Mouse (Mus musculus): Measurements from ENCODE around the gene Serpinh1. TPM values are rescaled to one million over a fixed set of nuclear protein-coding genes. Genes with fewer than 3 reads are reported as not detected.

Gene Serpinh1
- polyA plus RNA-seq, 1 experiment from 2014 or later = 474 TPM

GRCm38 (mm10) chr7:99328847-99329246 is 24.2 kb downstream of the Serpinh1 start:
- H3K9me3 ChIP-seq (ENCODE audit: control insufficient read depth, low read depth, low read length) = no peaks in the 10 kb centered on the region
- H3K27me3 ChIP-seq (ENCODE audit: control insufficient read depth, insufficient read depth, low read length) = no peaks in the 10 kb centered on the region
- no peak overlapping the region for H3K4me2 ChIP-seq (replicated peaks; ENCODE audit: low read depth, low read length)
- no peak overlapping the region for H3K27ac ChIP-seq (ENCODE audit: low read length)
- H3K4me1 ChIP-seq (ENCODE audit: control insufficient read depth, insufficient read depth, low read length) = peaks cover 5% of the 10 kb centered on the region; the same call in 1 of the 2 replicates
- H3K36me3 ChIP-seq (ENCODE audit: control insufficient read depth, insufficient read depth, low read length) = no peaks in the 10 kb centered on the region
- no peak for ATAC-seq (ENCODE audit: insufficient number of reproducible peaks, insufficient read depth, low FRiP score, low read depth)
- H3K9ac ChIP-seq (replicated peaks; ENCODE audit: low read depth, low read length) = no peak overlapping the region
- no peak overlapping the region for H3K4me3 ChIP-seq (ENCODE audit: low read depth, low read length)
- 66% methylated on average over 4 of the region's 4 CpGs for WGBS

DNA sequence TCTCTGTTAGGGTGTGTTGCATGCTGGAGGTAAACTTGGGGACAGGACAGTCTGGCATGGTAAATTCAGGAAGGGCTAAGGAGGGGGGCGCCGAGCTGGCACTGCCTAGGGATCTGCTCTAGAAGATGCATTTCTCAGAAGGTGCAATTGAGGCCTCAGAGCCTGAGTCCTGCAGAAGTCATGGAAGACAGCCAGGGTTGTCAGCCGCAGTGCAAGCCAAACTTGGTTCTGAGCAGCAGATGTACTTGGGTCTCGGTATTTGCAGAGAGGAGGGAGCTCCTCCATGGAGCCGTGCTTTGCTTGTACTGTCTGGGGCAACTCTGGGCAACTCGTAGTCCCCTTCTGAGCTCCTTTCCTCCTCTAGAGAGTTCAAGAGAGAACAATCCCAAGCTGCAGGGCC is 26.9 kb downstream of the Serpinh1 start:
- Histone ChIP-seq H3K4me2 (replicated peaks; ENCODE audit: low read depth, low read length) (no peak overlapping the region), H3K9me3 (ENCODE audit: control insufficient read depth, low read depth, low read length) (no peaks in the 10 kb centered on the region), H3K4me1 (ENCODE audit: control insufficient read depth, insufficient read depth, low read length) (peaks cover 5% of the 10 kb centered on the region; the same call in 1 of the 2 replicates), H3K4me3 (ENCODE audit: low read depth, low read length) (no peak overlapping the region), H3K36me3 (ENCODE audit: control insufficient read depth, insufficient read depth, low read length) (no peaks in the 10 kb centered on the region), H3K27ac (ENCODE audit: low read length) (no peak overlapping the region), H3K9ac (replicated peaks; ENCODE audit: low read depth, low read length) (0 out of 2 replicates have a peak overlapping the region, but pooled peaks have one; percentile 6), H3K27me3 (ENCODE audit: control insufficient read depth, insufficient read depth, low read length) (no peaks in the 10 kb centered on the region)
- ATAC-seq (ENCODE audit: insufficient number of reproducible peaks, insufficient read depth, low FRiP score, low read depth) = no peak
- WGBS = 57% methylated on average over 6 of the region's 6 CpGs

DNA sequence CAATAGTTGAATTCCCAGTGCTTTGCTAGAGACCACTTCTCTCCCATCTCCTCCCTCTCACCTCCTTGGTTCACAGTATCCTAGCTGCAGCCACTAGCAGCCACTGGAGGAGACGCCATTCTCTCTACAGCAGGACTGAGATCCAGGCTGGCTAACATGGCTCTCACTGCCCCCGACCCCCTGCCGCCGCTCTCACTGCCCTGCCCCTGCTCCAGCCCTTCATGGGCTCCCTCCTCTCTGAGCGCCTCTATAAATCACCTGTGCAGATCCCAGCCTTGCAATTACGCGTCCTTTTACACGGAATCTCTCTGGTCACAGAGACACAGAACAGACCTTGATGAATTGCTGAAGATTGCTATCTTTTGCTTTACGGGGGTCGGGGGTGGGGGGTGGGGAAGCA is 28.2 kb downstream of the Serpinh1 start:
- ATAC-seq (ENCODE audit: insufficient number of reproducible peaks, insufficient read depth, low FRiP score, low read depth) = no peak
- 7% methylated on average over 10 of the region's 10 CpGs for WGBS
- no peak overlapping the region for H3K4me2 ChIP-seq (replicated peaks; ENCODE audit: low read depth, low read length)
- peaks cover 10% of the 10 kb centered on the region for H3K4me1 ChIP-seq (ENCODE audit: control insufficient read depth, insufficient read depth, low read length)
- no peak overlapping the region for H3K9ac ChIP-seq (replicated peaks; ENCODE audit: low read depth, low read length)
- H3K27me3 ChIP-seq (ENCODE audit: control insufficient read depth, insufficient read depth, low read length) = no peaks in the 10 kb centered on the region
- no peak overlapping the region for H3K27ac ChIP-seq (ENCODE audit: low read length)
- H3K4me3 ChIP-seq (ENCODE audit: low read depth, low read length) = no peak overlapping the region
- H3K9me3 ChIP-seq (ENCODE audit: control insufficient read depth, low read depth, low read length) = no peaks in the 10 kb centered on the region
- no peaks in the 10 kb centered on the region for H3K36me3 ChIP-seq (ENCODE audit: control insufficient read depth, insufficient read depth, low read length)

DNA sequence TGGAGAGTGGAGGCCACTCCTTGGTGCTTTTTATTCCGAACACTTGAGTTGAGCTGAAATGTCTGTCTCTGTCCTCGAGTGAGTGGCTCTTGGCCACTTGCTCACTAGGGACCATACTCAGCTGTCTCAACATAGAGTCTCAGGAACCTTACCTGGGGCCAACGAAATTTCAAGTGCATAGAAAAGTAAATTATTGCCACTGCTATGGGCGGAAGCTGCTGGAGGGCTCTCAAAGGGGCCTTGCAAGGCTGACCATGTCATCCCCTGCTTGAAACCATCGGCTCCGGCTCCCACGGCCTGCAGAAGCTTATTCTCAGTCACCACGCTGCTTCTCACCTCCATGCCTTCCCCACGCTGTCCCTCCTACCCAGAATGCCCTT is 29.7 kb downstream of the Serpinh1 start:
- H3K27me3 ChIP-seq (ENCODE audit: control insufficient read depth, insufficient read depth, low read length) = no peaks in the 10 kb centered on the region
- H3K9ac ChIP-seq (replicated peaks; ENCODE audit: low read depth, low read length) = no peak overlapping the region
- H3K4me1 ChIP-seq (ENCODE audit: control insufficient read depth, insufficient read depth, low read length) = peaks cover 10% of the 10 kb centered on the region
- ATAC-seq (ENCODE audit: insufficient number of reproducible peaks, insufficient read depth, low FRiP score, low read depth) = no peak
- H3K9me3 ChIP-seq (ENCODE audit: control insufficient read depth, low read depth, low read length) = no peaks in the 10 kb centered on the region
- H3K4me3 ChIP-seq (ENCODE audit: low read depth, low read length) = no peak overlapping the region
- H3K27ac ChIP-seq (ENCODE audit: low read length) = no peak overlapping the region
- H3K4me2 ChIP-seq (replicated peaks; ENCODE audit: low read depth, low read length) = no peak overlapping the region
- WGBS = 83% methylated on average over 9 of the region's 9 CpGs
- H3K36me3 ChIP-seq (ENCODE audit: control insufficient read depth, insufficient read depth, low read length) = no peaks in the 10 kb centered on the region

DNA sequence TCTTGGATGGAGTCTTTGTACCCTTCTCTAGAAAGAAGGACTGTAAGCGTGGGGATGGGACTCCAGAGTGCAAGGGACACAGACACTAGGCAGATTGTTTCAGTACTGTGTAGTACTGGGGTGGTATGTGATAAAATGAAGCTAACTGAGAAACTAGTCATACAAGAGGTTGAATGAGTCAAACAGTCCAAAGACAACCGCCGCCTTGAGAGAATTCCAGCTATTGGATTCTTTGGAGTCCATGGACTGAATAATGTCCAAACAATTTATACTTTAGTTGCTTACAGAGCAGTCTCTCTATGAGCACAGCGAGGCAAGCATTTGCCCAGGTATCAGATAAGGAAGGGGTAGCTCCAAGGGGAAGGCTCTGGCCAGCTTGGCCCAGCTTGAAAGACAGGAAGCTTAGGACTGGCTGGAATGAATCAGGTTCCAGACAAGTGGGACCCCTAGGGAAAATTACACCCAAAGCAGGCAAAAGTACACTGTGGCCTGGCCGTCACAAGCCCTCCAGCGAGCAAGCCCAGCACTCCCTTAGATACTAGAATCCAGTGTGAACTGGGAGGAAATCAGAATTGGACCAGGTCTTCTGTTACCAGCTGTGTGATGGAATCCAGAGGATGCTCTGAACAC is 30.2 kb downstream of the Serpinh1 start:
- Histone ChIP-seq H3K27me3 (ENCODE audit: control insufficient read depth, insufficient read depth, low read length) (no peaks in the 10 kb centered on the region), H3K36me3 (ENCODE audit: control insufficient read depth, insufficient read depth, low read length) (no peaks in the 10 kb centered on the region), H3K9me3 (ENCODE audit: control insufficient read depth, low read depth, low read length) (no peaks in the 10 kb centered on the region), H3K4me1 (ENCODE audit: control insufficient read depth, insufficient read depth, low read length) (peaks cover 10% of the 10 kb centered on the region), H3K27ac (ENCODE audit: low read length) (no peak overlapping the region), H3K4me2 (replicated peaks; ENCODE audit: low read depth, low read length) (no peak overlapping the region), H3K4me3 (ENCODE audit: low read depth, low read length) (no peak overlapping the region), H3K9ac (replicated peaks; ENCODE audit: low read depth, low read length) (no peak overlapping the region)
- ATAC-seq (ENCODE audit: insufficient number of reproducible peaks, insufficient read depth, low FRiP score, low read depth) = no peak
- WGBS = 81% methylated on average over 6 of the region's 6 CpGs

DNA sequence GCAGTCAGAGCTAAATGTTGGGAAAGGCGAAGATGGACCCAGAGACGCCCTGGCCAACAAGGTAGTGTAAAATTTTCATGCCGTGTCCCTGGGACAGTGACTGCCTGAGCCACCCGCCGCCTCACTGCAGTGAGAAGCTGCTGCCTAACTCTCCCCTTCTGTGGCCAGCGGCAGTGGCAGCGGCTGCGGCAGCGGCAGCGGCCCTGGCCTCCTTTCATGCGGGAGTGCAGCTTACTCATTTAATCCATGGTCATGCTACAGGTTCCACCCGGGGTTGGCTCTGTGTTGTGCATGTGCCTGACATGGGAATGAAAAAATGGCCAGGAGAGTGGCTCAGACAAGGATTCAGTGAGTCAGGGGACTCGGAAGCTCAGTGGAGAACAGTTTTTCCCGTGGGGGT is 32.5 kb downstream of the Serpinh1 start:
- Histone ChIP-seq H3K4me3 (ENCODE audit: low read depth, low read length) (no peak overlapping the region), H3K4me2 (replicated peaks; ENCODE audit: low read depth, low read length) (no peak overlapping the region), H3K9ac (replicated peaks; ENCODE audit: low read depth, low read length) (no peak overlapping the region), H3K9me3 (ENCODE audit: control insufficient read depth, low read depth, low read length) (no peaks in the 10 kb centered on the region), H3K4me1 (ENCODE audit: control insufficient read depth, insufficient read depth, low read length) (peaks cover 5% of the 10 kb centered on the region; the same call in 1 of the 2 replicates), H3K36me3 (ENCODE audit: control insufficient read depth, insufficient read depth, low read length) (no peaks in the 10 kb centered on the region), H3K27me3 (ENCODE audit: control insufficient read depth, insufficient read depth, low read length) (no peaks in the 10 kb centered on the region), H3K27ac (ENCODE audit: low read length) (no peak overlapping the region)
- WGBS = 34% methylated on average over 14 of the region's 14 CpGs
- ATAC-seq (ENCODE audit: insufficient number of reproducible peaks, insufficient read depth, low FRiP score, low read depth) = no peak

- Histone ChIP-seq H3K27ac (ENCODE audit: low read length) (no peak overlapping the region), H3K36me3 (ENCODE audit: control insufficient read depth, insufficient read depth, low read length) (no peaks in the 10 kb centered on the region), H3K9me3 (ENCODE audit: control insufficient read depth, low read depth, low read length) (no peaks in the 10 kb centered on the region), H3K27me3 (ENCODE audit: control insufficient read depth, insufficient read depth, low read length) (no peaks in the 10 kb centered on the region), H3K4me1 (ENCODE audit: control insufficient read depth, insufficient read depth, low read length) (peaks cover 9% of the 10 kb centered on the region), H3K4me3 (ENCODE audit: low read depth, low read length) (no peak overlapping the region), H3K9ac (replicated peaks; ENCODE audit: low read depth, low read length) (no peak overlapping the region), H3K4me2 (replicated peaks; ENCODE audit: low read depth, low read length) (no peak overlapping the region)
- no peak for ATAC-seq (ENCODE audit: insufficient number of reproducible peaks, insufficient read depth, low FRiP score, low read depth)
- WGBS = 78% methylated on average over 7 of the region's 7 CpGs
Measured at GRCm38 (mm10) chr7:99317475-99317874, 35.6 kb downstream of the Serpinh1 start.

- no peaks in the 10 kb centered on the region for H3K27me3 ChIP-seq (ENCODE audit: control insufficient read depth, insufficient read depth, low read length)
- H3K27ac ChIP-seq (ENCODE audit: low read length) = no peak overlapping the region
- no peak overlapping the region for H3K4me2 ChIP-seq (replicated peaks; ENCODE audit: low read depth, low read length)
- H3K4me3 ChIP-seq (ENCODE audit: low read depth, low read length) = no peak overlapping the region
- H3K9ac ChIP-seq (replicated peaks; ENCODE audit: low read depth, low read length) = no peak overlapping the region
- no peaks in the 10 kb centered on the region for H3K36me3 ChIP-seq (ENCODE audit: control insufficient read depth, insufficient read depth, low read length)
- 62% methylated on average over 7 of the region's 7 CpGs for WGBS
- peaks cover 14% of the 10 kb centered on the region for H3K4me1 ChIP-seq (ENCODE audit: control insufficient read depth, insufficient read depth, low read length)
- ATAC-seq (ENCODE audit: insufficient number of reproducible peaks, insufficient read depth, low FRiP score, low read depth) = no peak
- no peaks in the 10 kb centered on the region for H3K9me3 ChIP-seq (ENCODE audit: control insufficient read depth, low read depth, low read length)
Measured at GRCm38 (mm10) chr7:99316207-99316606, 36.8 kb downstream of the Serpinh1 start.

- Histone ChIP-seq H3K36me3 (ENCODE audit: control insufficient read depth, insufficient read depth, low read length) (no peaks in the 10 kb centered on the region), H3K9ac (replicated peaks; ENCODE audit: low read depth, low read length) (no peak overlapping the region), H3K4me3 (ENCODE audit: low read depth, low read length) (no peak overlapping the region), H3K4me1 (ENCODE audit: control insufficient read depth, insufficient read depth, low read length) (peaks cover 9% of the 10 kb centered on the region), H3K9me3 (ENCODE audit: control insufficient read depth, low read depth, low read length) (no peaks in the 10 kb centered on the region), H3K27me3 (ENCODE audit: control insufficient read depth, insufficient read depth, low read length) (no peaks in the 10 kb centered on the region), H3K4me2 (replicated peaks; ENCODE audit: low read depth, low read length) (no peak overlapping the region), H3K27ac (ENCODE audit: low read length) (no peak overlapping the region)
- 80% methylated on average over 4 of the region's 4 CpGs for whole genome bisulfite sequencing
- no peak for ATAC-seq (ENCODE audit: insufficient number of reproducible peaks, insufficient read depth, low FRiP score, low read depth)
Measured at GRCm38 (mm10) chr7:99314565-99314964, 38.5 kb downstream of the Serpinh1 start.
